Comparison of ENCODE assay signal across 8 mouse cellular contexts in the genomic region with DNA sequence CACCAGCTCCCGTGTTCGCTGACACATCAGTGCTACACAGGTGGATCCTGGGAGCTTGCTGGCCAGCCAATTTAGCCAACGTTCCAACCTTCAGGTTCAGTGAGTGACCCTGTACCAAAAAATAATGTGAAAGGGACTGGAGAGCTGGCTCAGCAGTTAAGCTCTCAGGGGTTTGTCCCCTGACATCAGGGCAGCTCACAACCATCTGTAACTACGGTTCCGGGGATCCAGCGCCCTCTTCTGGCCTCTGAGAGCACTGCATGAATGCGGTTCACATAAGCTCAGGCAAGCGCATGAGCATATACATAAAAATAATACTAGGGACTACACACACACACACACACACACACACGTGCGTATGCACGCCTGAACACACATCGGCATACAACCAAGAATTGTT. TPM values are rescaled to one million over a fixed set of nuclear protein-coding genes. Genes with fewer than 3 reads are reported as not detected.
DNase-seq lines count a peak whose midpoint lies in the region; ATAC-seq and TF ChIP-seq lines count a peak whose summit lies in the region.

No protein-coding gene starts in this region.

- peak; percentile 82; the same call in 1 of the 2 replicates for TF ChIP-seq CTCF in testis, adult 2 months (IDR thresholded peaks at IDR 0.05; ENCODE audit: control insufficient read depth, insufficient read depth, insufficient replicate concordance, low read depth, low read length)

- TF ChIP-seq POLR2A in testis, adult 2 months (IDR thresholded peaks at IDR 0.05; ENCODE audit: control insufficient read depth, low read depth, low read length): no peak

- H3K9ac ChIP-seq in kidney, embryonic 15.5 days: no peak overlapping the region
- H3K9ac ChIP-seq in liver, embryonic 13.5 days: no peak overlapping the region

- no peaks in the 10 kb centered on the region for H3K27me3 ChIP-seq in kidney, embryonic 15.5 days
- H3K27me3 ChIP-seq in liver, embryonic 13.5 days: peaks cover 22% of the 10 kb centered on the region
- H3K27me3 ChIP-seq in testis, adult 2 months (ENCODE audit: control insufficient read depth, insufficient read depth, low read length): no peaks in the 10 kb centered on the region

- no peak overlapping the region for H3K27ac ChIP-seq in kidney, embryonic 15.5 days
- no peak overlapping the region for H3K27ac ChIP-seq in liver, embryonic 13.5 days
- H3K27ac ChIP-seq in testis, adult 2 months (ENCODE audit: control insufficient read depth, insufficient read depth, low read depth, low read length): no peak overlapping the region

- peaks cover 24% of the 10 kb centered on the region for H3K4me1 ChIP-seq in kidney, embryonic 15.5 days
- peaks cover 15% of the 10 kb centered on the region for H3K4me1 ChIP-seq in liver, embryonic 13.5 days (replicated peaks)
- peaks cover 3% of the 10 kb centered on the region; the same call in 1 of the 2 replicates for H3K4me1 ChIP-seq in testis, adult 2 months (ENCODE audit: control insufficient read depth, insufficient read depth, low read length)

- H3K4me2 ChIP-seq in kidney, embryonic 15.5 days: no peak overlapping the region
- no peak overlapping the region for H3K4me2 ChIP-seq in liver, embryonic 13.5 days

- ATAC-seq in kidney, embryonic 15.5 days (replicated peaks; ENCODE audit: low FRiP score): no peak
- 0 out of 2 replicates have a peak, but pooled peaks have one; percentile 6 for ATAC-seq in liver, embryonic 13.5 days (ENCODE audit: low read depth)

- no peaks in the 10 kb centered on the region for H3K36me3 ChIP-seq in kidney, embryonic 15.5 days
- H3K36me3 ChIP-seq in liver, embryonic 13.5 days: no peaks in the 10 kb centered on the region
- H3K36me3 ChIP-seq in testis, adult 2 months (ENCODE audit: control insufficient read depth, insufficient read depth, low read length): no peaks in the 10 kb centered on the region

- H3K4me3 ChIP-seq in kidney, embryonic 15.5 days (replicated peaks): no peak overlapping the region
- no peak overlapping the region for H3K4me3 ChIP-seq in liver, embryonic 13.5 days (replicated peaks)
- no peak overlapping the region for H3K4me3 ChIP-seq in testis, adult 2 months (ENCODE audit: control insufficient read depth, low read depth, low read length)

- peak; percentile 14 to 45 for DNase-seq in adrenal gland, adult 18-20 months (ENCODE audit: low spot score in 2 of 2)
- DNase-seq in adrenal gland, adult 8-10 months: no peak
- peak; percentile 70 for DNase-seq in kidney, adult 9 months
- peak; percentile 35 for DNase-seq in adrenal gland, postnatal 25 days
- DNase-seq in liver, embryonic 13.5 days: no peak
- no peak for DNase-seq in layer of hippocampus, postnatal 14 days (ENCODE audit: low spot score in 2 of 2)

- WGBS in kidney, embryonic 15.5 days: 64% methylated on average over 12 of the region's 12 CpGs
- 47% methylated on average over 12 of the region's 12 CpGs for WGBS in liver, embryonic 13.5 days (ENCODE audit: insufficient replicate concordance)

- H3K9me3 ChIP-seq in kidney, embryonic 15.5 days (replicated peaks): no peaks in the 10 kb centered on the region
- H3K9me3 ChIP-seq in liver, embryonic 13.5 days (replicated peaks): no peaks in the 10 kb centered on the region

RNA-seq across cellular contexts. Expression of a gene that starts 11.2 kb away (rescaled TPM):
- total RNA-seq in adrenal gland, adult 18-20 months (2021): 1 to 10 TPM in 1 of 2 experiments, under 1 TPM in 1; 0.64 to 1.1 TPM
- total RNA-seq in adrenal gland, adult 8-10 months (2022): 1 to 10 TPM in 3 of 4 experiments, under 1 TPM in 1; 0.70 to 1.4 (median 1.2) TPM
- 0.28 and 0.30 TPM in 2 replicates for polyA plus RNA-seq in kidney, embryonic 15.5 days (2015; fragmentation: Nextera tagmentation; extraction: Ambion mirVana)
- 0.46 and 0.67 TPM in 2 replicates for total RNA-seq in adrenal gland, postnatal 25 days (2021)
- polyA plus RNA-seq in liver, embryonic 13.5 days (2015; fragmentation: Nextera tagmentation; extraction: Ambion mirVana): not detected in 2 replicates
- 0.37 and 0.42 TPM in 2 replicates for polyA plus RNA-seq in testis, adult 2 months (2012; rRNA removed)
- 10 to 100 TPM; 43.3 to 48.1 TPM for total RNA-seq in layer of hippocampus, postnatal 14 days (2021)

Comparison
In these comparisons a context has a peak if more than half of its experiments do, and no peak if none do; other contexts are left out.
1. DNase-seq: peak in adrenal gland, adult 18-20 months (2 of 2), kidney, adult 9 months (single experiment) and adrenal gland, postnatal 25 days (single experiment); none in adrenal gland, adult 8-10 months (single experiment), liver, embryonic 13.5 days (single experiment) and layer of hippocampus, postnatal 14 days (0 of 2).
2. RNA of a gene that starts 11.2 kb away (total RNA-seq): 43.3 to 48.1 TPM in layer of hippocampus, postnatal 14 days; 0.70 to 1.4 TPM in adrenal gland, adult 8-10 months, 0.64 to 1.1 TPM in adrenal gland, adult 18-20 months and 0.46 to 0.67 TPM in adrenal gland, postnatal 25 days; every median in the first group is over 10 times any median in the second.